Mouse (Mus musculus) midbrain, embryonic 13.5 days (tissue): Measurements from ENCODE around the gene Tmem235. TPM values are rescaled to one million over a fixed set of nuclear protein-coding genes. Genes with fewer than 3 reads are reported as not detected.
A peak's percentile ranks its signal among the peaks of the same experiment; 100 is the strongest.

Experiments used
- ATAC-seq: fragments of 200-750 bp; cut with Nextera tagmentation; 2 replicates; pipeline ENCODE4 v1.8.0; 2017; ENCODE audit warnings: mild to moderate bottlenecking, moderate TSS enrichment, moderate library complexity
- H3K27ac ChIP-seq: fragments of 300-500 bp; sonication (generic); 2 replicates; pipeline ENCODE4 v1.5.1; 2015; ENCODE audit warnings: inconsistent platforms, mild to moderate bottlenecking, moderate library complexity
- H3K27me3 ChIP-seq: fragments of 300-500 bp; sonication (generic); 2 replicates; pipeline ENCODE4 v1.6.1; 2015; ENCODE audit warnings: mild to moderate bottlenecking, inconsistent platforms
- H3K36me3 ChIP-seq: fragments of 300-500 bp; sonication (generic); 2 replicates; pipeline ENCODE4 v1.6.1; 2015; ENCODE audit warnings: mild to moderate bottlenecking, inconsistent platforms
- H3K4me1 ChIP-seq: fragments of 300-500 bp; sonication (generic); replicated peaks from 2 replicates; pipeline ENCODE4 v1.6.1; 2015; ENCODE audit warnings: inconsistent platforms
- H3K4me2 ChIP-seq: fragments of 300-500 bp; sonication (generic); replicated peaks from 2 replicates; pipeline ENCODE4 v1.6.1; 2015; ENCODE audit warnings: moderate library complexity, mild to moderate bottlenecking, inconsistent platforms
- H3K4me3 ChIP-seq: fragments of 300-500 bp; sonication (generic); replicated peaks from 2 replicates; pipeline ENCODE4 v1.5.1; 2015; ENCODE audit warnings: mild to moderate bottlenecking, inconsistent platforms
- H3K9ac ChIP-seq: fragments of 300-500 bp; sonication (generic); replicated peaks from 2 replicates; pipeline ENCODE4 v1.6.1; 2015; ENCODE audit warnings: mild to moderate bottlenecking, inconsistent platforms
- H3K9me3 ChIP-seq: fragments of 300-500 bp; sonication (generic); 2 replicates; pipeline ENCODE4 v1.6.1; 2016; ENCODE audit warnings: mild to moderate bottlenecking, inconsistent platforms
- WGBS: fragments of 180-500 bp; shearing (Covaris S2); methylation state at CpG from one replicate; pipeline ENCODE4 v1.1.7; 2015; 5-methylcytosine and 5-hydroxymethylcytosine counted together
- polyA plus RNA-seq: library from polyadenylated mRNA; unstranded; fragments of >200 nt; fragmentation: Nextera tagmentation; extraction: Ambion mirVana; gene quantifications from 2 replicates; pipeline ENCODE4 v1.2.1, GENCODE M21; 2015

Tmem235 gene
- polyA plus RNA-seq, 1 experiment from 2014 or later, result not detected

- ATAC-seq, result no peak
- Histone ChIP-seq H3K4me3 (no peak overlapping the region), H3K9me3 (no peaks in the 10 kb centered on the region), H3K27ac (no peak overlapping the region), H3K9ac (no peak overlapping the region), H3K4me2 (no peak overlapping the region), H3K4me1 (peaks cover 14% of the 10 kb centered on the region), H3K36me3 (peaks cover 43% of the 10 kb centered on the region), H3K27me3 (peaks cover 8% of the 10 kb centered on the region)
- 93% methylated on average over 9 of the region's 9 CpGs for WGBS
Measured at GRCm38 (mm10) chr11:117854241-117854640, 6.3 kb upstream of the Tmem235 start.

GRCm38 (mm10) chr11:117855360-117855759 is 5.2 kb upstream of the Tmem235 start:
- Histone ChIP-seq H3K9ac (no peak overlapping the region), H3K4me3 (no peak overlapping the region), H3K9me3 (no peaks in the 10 kb centered on the region), H3K4me2 (no peak overlapping the region), H3K27ac (no peak overlapping the region), H3K4me1 (peaks cover 3% of the 10 kb centered on the region), H3K36me3 (peaks cover 43% of the 10 kb centered on the region), H3K27me3 (peaks cover 19% of the 10 kb centered on the region)
- no peak for ATAC-seq
- WGBS, result 94% methylated on average over 5 of the region's 5 CpGs

- H3K36me3 ChIP-seq, result peaks cover 43% of the 10 kb centered on the region
- no peak overlapping the region for H3K27ac ChIP-seq
- no peak overlapping the region for H3K4me2 ChIP-seq
- H3K27me3 ChIP-seq, result peaks cover 25% of the 10 kb centered on the region
- 0 out of 2 replicates have a peak overlapping the region, but pooled peaks have one; percentile 10 for H3K9ac ChIP-seq
- no peak for ATAC-seq
- WGBS, result 86% methylated on average over 1 of the region's 1 CpGs
- no peak overlapping the region for H3K4me3 ChIP-seq
- H3K4me1 ChIP-seq, result peaks cover 6% of the 10 kb centered on the region
- H3K9me3 ChIP-seq, result no peaks in the 10 kb centered on the region
Measured at GRCm38 (mm10) chr11:117855975-117856374, 4.6 kb upstream of the Tmem235 start.

- Histone ChIP-seq H3K9ac (no peak overlapping the region), H3K27ac (no peak overlapping the region), H3K4me2 (no peak overlapping the region), H3K4me1 (peaks cover 6% of the 10 kb centered on the region), H3K4me3 (no peak overlapping the region), H3K27me3 (peaks cover 40% of the 10 kb centered on the region), H3K36me3 (peaks cover 43% of the 10 kb centered on the region), H3K9me3 (no peaks in the 10 kb centered on the region)
- WGBS, result 95% methylated on average over 10 of the region's 10 CpGs
- ATAC-seq, result no peak
Measured at GRCm38 (mm10) chr11:117857462-117857861, 3.1 kb upstream of the Tmem235 start.

GRCm38 (mm10) chr11:117858392-117858791 is 2.2 kb upstream of the Tmem235 start:
- WGBS, result 63% methylated on average over 3 of the region's 3 CpGs
- H3K9me3 ChIP-seq, result no peaks in the 10 kb centered on the region
- H3K36me3 ChIP-seq, result peaks cover 36% of the 10 kb centered on the region
- H3K27me3 ChIP-seq, result peaks cover 47% of the 10 kb centered on the region
- H3K27ac ChIP-seq, result no peak overlapping the region
- H3K4me3 ChIP-seq, result no peak overlapping the region
- H3K4me1 ChIP-seq, result peaks cover 14% of the 10 kb centered on the region
- ATAC-seq, result no peak
- no peak overlapping the region for H3K4me2 ChIP-seq
- H3K9ac ChIP-seq, result no peak overlapping the region; the same call in 1 of the 2 replicates

GRCm38 (mm10) chr11:117863174-117863856 is 2.8 kb downstream of the Tmem235 start:
- peaks cover 54% of the 10 kb centered on the region for H3K27me3 ChIP-seq
- no peak overlapping the region for H3K4me2 ChIP-seq
- H3K4me3 ChIP-seq, result no peak overlapping the region
- no peak for ATAC-seq
- H3K4me1 ChIP-seq, result peaks cover 47% of the 10 kb centered on the region
- H3K27ac ChIP-seq, result no peak overlapping the region
- WGBS, result 23% methylated on average over 11 of the region's 11 CpGs
- H3K36me3 ChIP-seq, result no peaks in the 10 kb centered on the region
- H3K9ac ChIP-seq, result 0 out of 2 replicates have a peak overlapping the region, but pooled peaks have one; percentile 3
- no peaks in the 10 kb centered on the region for H3K9me3 ChIP-seq

- Histone ChIP-seq H3K36me3 (no peaks in the 10 kb centered on the region), H3K4me2 (no peak overlapping the region), H3K27me3 (peaks cover 41% of the 10 kb centered on the region), H3K9ac (no peak overlapping the region), H3K4me3 (no peak overlapping the region), H3K4me1 (peaks cover 47% of the 10 kb centered on the region), H3K27ac (no peak overlapping the region), H3K9me3 (no peaks in the 10 kb centered on the region)
- ATAC-seq, result no peak
- WGBS, result 78% methylated on average over 2 of the region's 2 CpGs
Measured at GRCm38 (mm10) chr11:117864805-117865204, 4.3 kb downstream of the Tmem235 start.

- WGBS, result 11% methylated on average over 6 of the region's 6 CpGs
- peak overlapping the region; percentile 67 for H3K27ac ChIP-seq
- peaks cover 29% of the 10 kb centered on the region for H3K27me3 ChIP-seq
- no peak overlapping the region for H3K4me3 ChIP-seq
- ATAC-seq, result peak; percentile 43
- no peaks in the 10 kb centered on the region for H3K36me3 ChIP-seq
- no peaks in the 10 kb centered on the region for H3K9me3 ChIP-seq
- H3K4me1 ChIP-seq, result peaks cover 45% of the 10 kb centered on the region
- H3K4me2 ChIP-seq, result 0 out of 2 replicates have a peak overlapping the region, but pooled peaks have one; percentile 6
- H3K9ac ChIP-seq, result peak overlapping the region; percentile 34
Measured at GRCm38 (mm10) chr11:117865988-117866387, 5.4 kb downstream of the Tmem235 start.

GRCm38 (mm10) chr11:117870688-117871365 is 10.3 kb downstream of the Tmem235 start:
- ATAC-seq, result peak; percentile 15; the same call in 1 of the 2 replicates
- H3K27ac ChIP-seq, result no peak overlapping the region
- H3K9me3 ChIP-seq, result no peaks in the 10 kb centered on the region
- H3K36me3 ChIP-seq, result no peaks in the 10 kb centered on the region
- no peak overlapping the region for H3K4me2 ChIP-seq
- H3K9ac ChIP-seq, result no peak overlapping the region; the same call in 1 of the 2 replicates
- H3K4me3 ChIP-seq, result no peak overlapping the region
- peaks cover 42% of the 10 kb centered on the region for H3K4me1 ChIP-seq
- H3K27me3 ChIP-seq, result peaks cover 10% of the 10 kb centered on the region; the same call in 1 of the 2 replicates
- WGBS, result 36% methylated on average over 12 of the region's 12 CpGs

GRCm38 (mm10) chr11:117871376-117871775 is 10.8 kb downstream of the Tmem235 start:
- no peak overlapping the region; the same call in 1 of the 2 replicates for H3K9ac ChIP-seq
- H3K4me3 ChIP-seq, result no peak overlapping the region
- no peaks in the 10 kb centered on the region for H3K9me3 ChIP-seq
- peaks cover 38% of the 10 kb centered on the region for H3K4me1 ChIP-seq
- H3K27ac ChIP-seq, result no peak overlapping the region
- no peak overlapping the region for H3K4me2 ChIP-seq
- no peaks in the 10 kb centered on the region for H3K36me3 ChIP-seq
- peaks cover 10% of the 10 kb centered on the region; the same call in 1 of the 2 replicates for H3K27me3 ChIP-seq
- no peak for ATAC-seq
- 71% methylated on average over 5 of the region's 5 CpGs for WGBS

- 0 out of 2 replicates have a peak overlapping the region, but pooled peaks have one; percentile 72 for H3K4me3 ChIP-seq
- peaks cover 10% of the 10 kb centered on the region; the same call in 1 of the 2 replicates for H3K27me3 ChIP-seq
- ATAC-seq, result no peak
- H3K27ac ChIP-seq, result no peak overlapping the region
- H3K36me3 ChIP-seq, result no peaks in the 10 kb centered on the region
- peak overlapping the region; percentile 91; the same call in 1 of the 2 replicates for H3K4me2 ChIP-seq
- no peaks in the 10 kb centered on the region for H3K9me3 ChIP-seq
- 68% methylated on average over 12 of the region's 12 CpGs for WGBS
- H3K9ac ChIP-seq, result no peak overlapping the region
- H3K4me1 ChIP-seq, result peaks cover 32% of the 10 kb centered on the region
Measured at GRCm38 (mm10) chr11:117871911-117872584, 11.5 kb downstream of the Tmem235 start.
